Mouse (Mus musculus): ENCODE data around the gene Lrrc8b. TPM values are rescaled to one million over a fixed set of nuclear protein-coding genes. Genes with fewer than 3 reads are reported as not detected.

The Lrrc8b gene
- polyA plus RNA-seq, 1 experiment, result 12.6 TPM

- no peak for DNase-seq (ENCODE audit: low read depth)
These were observed 103.1 kb downstream of the Lrrc8b start for GRCm38 (mm10) chr5:105518626-105519095.

GRCm38 (mm10) chr5:105519096-105519975 lies 103.8 kb downstream of the Lrrc8b start, which contains the start of gene Lrrc8c:
Lrrc8c (plus strand) TSS chr5:105519388.
- DNase-seq (ENCODE audit: low read depth), result no peak

GRCm38 (mm10) chr5:105519976-105520300 lies 104.4 kb downstream of the Lrrc8b start:
- no peak for DNase-seq (ENCODE audit: low read depth)

GRCm38 (mm10) chr5:105520442-105520965 lies 104.9 kb downstream of the Lrrc8b start:
- DNase-seq (ENCODE audit: low read depth), result no peak

GRCm38 (mm10) chr5:105523452-105523851 lies 107.9 kb downstream of the Lrrc8b start:
- no peak for DNase-seq (ENCODE audit: low read depth)

GRCm38 (mm10) chr5:105525004-105525403 lies 109.4 kb downstream of the Lrrc8b start:
- DNase-seq (ENCODE audit: low read depth), result no peak

- no peak for DNase-seq (ENCODE audit: low read depth)
These were observed 110.6 kb downstream of the Lrrc8b start for GRCm38 (mm10) chr5:105526107-105526645.

- no peak for DNase-seq (ENCODE audit: low read depth)
These were observed 111.2 kb downstream of the Lrrc8b start for GRCm38 (mm10) chr5:105526766-105527165.

GRCm38 (mm10) chr5:105527477-105528331 lies 112.1 kb downstream of the Lrrc8b start:
- DNase-seq (ENCODE audit: low read depth), result no peak

- DNase-seq (ENCODE audit: low read depth), result no peak
These were observed 115.0 kb downstream of the Lrrc8b start for GRCm38 (mm10) chr5:105530576-105530975.

GRCm38 (mm10) chr5:105535186-105535585 lies 119.6 kb downstream of the Lrrc8b start:
- DNase-seq (ENCODE audit: low read depth), result no peak

GRCm38 (mm10) chr5:105536172-105536571 lies 120.6 kb downstream of the Lrrc8b start:
- no peak for DNase-seq (ENCODE audit: low read depth)

- no peak for DNase-seq (ENCODE audit: low read depth)
These were observed 121.6 kb downstream of the Lrrc8b start for GRCm38 (mm10) chr5:105537101-105537723.

Other genes with a start within 250 kb of the Lrrc8b start
- 0.37 and 0.65 TPM in 2 replicates for gene Gbp10, start 176.2 kb upstream of the Lrrc8b start, polyA plus RNA-seq (2012; rRNA removed)
- gene Gm43302, start 122.1 kb upstream of the Lrrc8b start, polyA plus RNA-seq (2012; rRNA removed), result 1.1 and 2.0 TPM in 2 replicates
- gene Gbp6, start 122.1 kb upstream of the Lrrc8b start, polyA plus RNA-seq (2012; rRNA removed), result 3.2 and 4.5 TPM in 2 replicates
- gene Lrrc8c, start 103.6 kb downstream of the Lrrc8b start, polyA plus RNA-seq (2012; rRNA removed), result 34.6 and 40.5 TPM in 2 replicates

Data from gonadal fat pad, adult 2 months (tissue).